Mouse (Mus musculus) liver, adult 2 months (tissue): ENCODE results near the gene Lrp1. TPM values are rescaled to one million over a fixed set of nuclear protein-coding genes. Genes with fewer than 3 reads are reported as not detected.

Experiments used
- DNase-seq: peaks from one replicate; pipeline ENCODE4 v3.0.0-alpha.2; 2011; ENCODE audit warnings: low read depth, low spot score; ENCODE audit errors: extremely low read depth
- H3K27ac ChIP-seq: fragments of 200-500 bp; replicated peaks from 2 replicates; pipeline ENCODE4 v1.5.1; 2012; ENCODE audit warnings: low read depth, mild to moderate bottlenecking, control low read depth, inconsistent platforms, low read length; ENCODE audit not compliant: insufficient read depth
- H3K27me3 ChIP-seq: fragments of 200-500 bp; 2 replicates; pipeline ENCODE4 v1.6.1; 2012; ENCODE audit warnings: mild to moderate bottlenecking, moderate library complexity, low read length, inconsistent platforms; ENCODE audit not compliant: control insufficient read depth, insufficient read depth
- H3K36me3 ChIP-seq: fragments of 200-500 bp; 2 replicates; pipeline ENCODE4 v1.6.1; 2012; ENCODE audit warnings: low read length, inconsistent platforms; ENCODE audit not compliant: control insufficient read depth, insufficient read depth
- H3K4me1 ChIP-seq: fragments of 200-500 bp; 2 replicates; pipeline ENCODE4 v1.6.1; 2011; ENCODE audit warnings: low read length; ENCODE audit not compliant: control insufficient read depth, insufficient read depth
- H3K4me3 ChIP-seq: fragments of 200-500 bp; 2 replicates; pipeline ENCODE4 v1.5.1; 2011; ENCODE audit warnings: low read depth, mild to moderate bottlenecking, control low read depth, low read length, moderate library complexity; ENCODE audit not compliant: insufficient read depth
- H3K79me2 ChIP-seq: fragments of 200-500 bp; 2 replicates; pipeline ENCODE4 v1.6.1; 2012; ENCODE audit warnings: inconsistent platforms, mild to moderate bottlenecking, low read length, moderate library complexity; ENCODE audit not compliant: control insufficient read depth, insufficient read depth
- H3K9ac ChIP-seq: fragments of 200-500 bp; 2 replicates; pipeline ENCODE4 v1.6.1; 2012; ENCODE audit warnings: low read depth, mild to moderate bottlenecking, control low read depth, inconsistent platforms, low read length
- CTCF ChIP-seq: fragments of 200-500 bp; IDR thresholded peaks from 2 replicates; pipeline ENCODE4 v1.5.1; 2011; ENCODE audit warnings: low read depth, low read length, control low read depth
- POLR2A ChIP-seq: fragments of 200-500 bp; IDR thresholded peaks from 2 replicates; pipeline ENCODE4 v1.6.1; 2011; ENCODE audit warnings: low read length, control low read depth; ENCODE audit not compliant: insufficient read depth; ENCODE audit errors: extremely low read depth
- WGBS: fragments of 180-500 bp; shearing (Covaris S2); methylation state at CpG from one replicate; pipeline ENCODE4 v1.1.7; 2018; 5-methylcytosine and 5-hydroxymethylcytosine counted together
- polyA plus RNA-seq: library from polyadenylated mRNA; depleted of rRNA; stranded (reverse); fragments of >200 nt; gene quantifications from 2 replicates; pipeline ENCODE4 v1.2.3, GENCODE M21; 2012
- total RNA-seq: library from RNA; depleted of rRNA; stranded (reverse); fragments of >200 nt; gene quantifications from 2 replicates; pipeline ENCODE4 v1.2.3, GENCODE M21; 2014

The Lrp1 gene
- total and polyA plus RNA-seq, 2 experiments: 193 to 354 TPM

- peak within 1 kb of the TSS; percentile 86 for H3K4me3 ChIP-seq
- peaks cover 18% of the 10 kb centered on the region for H3K4me1 ChIP-seq
- peaks cover 2% of the 10 kb centered on the region; the same call in 1 of the 2 replicates for H3K36me3 ChIP-seq
- no peaks in the 10 kb centered on the region for H3K27me3 ChIP-seq
- peak within 1 kb of the TSS; percentile 92 for H3K9ac ChIP-seq
- TF ChIP-seq CTCF (no peak), POLR2A (peak; percentile 70; the same call in 1 of the 2 replicates)
- peaks cover 9% of the 10 kb centered on the region; the same call in 1 of the 2 replicates for H3K79me2 ChIP-seq
- peak within 1 kb of the TSS; percentile 94 for H3K27ac ChIP-seq
- under 1% methylated on average over 72 of the region's 73 CpGs for WGBS
- peak; percentile 81 for DNase-seq
Measured at GRCm38 (mm10) chr10:127666501-127667268, 45.7 kb upstream of the Lrp1 start, which contains the start of gene Nemp1. Gene Nemp1, plus strand, starts transcription at chr10:127666901.

- peak overlapping the region; percentile 92 for H3K9ac ChIP-seq
- no peak for TF ChIP-seq POLR2A
- no peaks in the 10 kb centered on the region for H3K27me3 ChIP-seq
- H3K79me2 ChIP-seq: peaks cover 9% of the 10 kb centered on the region; the same call in 1 of the 2 replicates
- peak overlapping the region; percentile 86 for H3K27ac ChIP-seq
- peaks cover 18% of the 10 kb centered on the region for H3K4me1 ChIP-seq
- DNase-seq: no peak
- 6% methylated on average over 14 of the region's 14 CpGs for WGBS
- peaks cover 2% of the 10 kb centered on the region; the same call in 1 of the 2 replicates for H3K36me3 ChIP-seq
- peak overlapping the region; percentile 86 for H3K4me3 ChIP-seq
Measured at GRCm38 (mm10) chr10:127665366-127666181, 44.6 kb upstream of the Lrp1 start.

GRCm38 (mm10) chr10:127664891-127665290 lies 43.9 kb upstream of the Lrp1 start:
- TF ChIP-seq CTCF (no peak), POLR2A (no peak)
- H3K4me1 ChIP-seq: peaks cover 18% of the 10 kb centered on the region
- no peaks in the 10 kb centered on the region for H3K27me3 ChIP-seq
- H3K4me3 ChIP-seq: no peak overlapping the region
- DNase-seq: no peak
- H3K9ac ChIP-seq: peak overlapping the region; percentile 5; the same call in 1 of the 2 replicates
- H3K79me2 ChIP-seq: peaks cover 9% of the 10 kb centered on the region; the same call in 1 of the 2 replicates
- no peak overlapping the region for H3K27ac ChIP-seq
- 58% methylated on average over 13 of the region's 13 CpGs for WGBS
- peaks cover 5% of the 10 kb centered on the region for H3K36me3 ChIP-seq

- TF ChIP-seq POLR2A: no peak
- 81% methylated on average over 16 of the region's 16 CpGs for WGBS
- Histone ChIP-seq H3K4me3 (no peak overlapping the region), H3K4me1 (peaks cover 18% of the 10 kb centered on the region), H3K27me3 (no peaks in the 10 kb centered on the region), H3K79me2 (peaks cover 9% of the 10 kb centered on the region; the same call in 1 of the 2 replicates), H3K27ac (no peak overlapping the region), H3K9ac (no peak overlapping the region), H3K36me3 (peaks cover 6% of the 10 kb centered on the region)
- no peak for DNase-seq
Measured at GRCm38 (mm10) chr10:127664166-127664565, 43.2 kb upstream of the Lrp1 start.

- Histone ChIP-seq H3K27me3 (no peaks in the 10 kb centered on the region), H3K79me2 (peaks cover 9% of the 10 kb centered on the region; the same call in 1 of the 2 replicates), H3K4me3 (no peak overlapping the region), H3K9ac (no peak overlapping the region), H3K36me3 (peaks cover 6% of the 10 kb centered on the region), H3K4me1 (peaks cover 18% of the 10 kb centered on the region), H3K27ac (no peak overlapping the region)
- 31% methylated on average over 5 of the region's 5 CpGs for WGBS
- no peak for TF ChIP-seq POLR2A
- no peak for TF ChIP-seq CTCF
- DNase-seq: no peak
Measured at GRCm38 (mm10) chr10:127663590-127663989, 42.6 kb upstream of the Lrp1 start.
